Mouse (Mus musculus): ENCODE measurements around the gene Ruvbl2.
"Not testable (repeated sequence)": the region's sequence is repeated elsewhere in the genome, so short reads cannot be mapped to it uniquely, and the experiment has no call there.

DNA sequence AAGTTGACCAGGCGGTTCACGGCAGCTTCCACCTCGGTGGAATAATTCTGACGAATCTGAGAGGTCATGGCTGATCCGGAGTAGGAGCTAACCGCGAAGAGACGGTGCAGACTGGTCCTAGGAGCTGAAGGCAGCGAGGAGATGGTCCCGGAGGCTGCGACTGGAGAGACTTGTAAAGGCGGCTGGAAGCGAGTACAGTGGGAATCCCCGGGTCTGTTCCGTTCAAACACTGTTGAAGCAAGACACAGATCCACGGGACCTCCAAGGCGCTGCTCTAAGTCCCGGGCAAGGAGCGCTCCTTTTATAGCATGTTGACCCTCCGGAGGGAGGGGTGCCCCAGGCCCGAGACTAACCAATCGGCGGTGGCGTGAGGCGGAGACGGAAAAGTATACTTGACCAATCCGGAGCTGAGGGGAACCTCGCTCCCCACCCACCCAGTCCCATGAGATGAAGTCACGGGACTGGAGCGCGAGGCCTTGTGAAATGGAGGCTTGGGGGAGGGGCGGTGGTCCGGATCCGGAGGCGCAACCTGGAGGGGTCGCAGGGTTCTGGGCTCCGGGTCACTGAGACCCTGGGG, 21.8 kb upstream of the Ruvbl2 start, which contains the start of gene Ftl1:
- TF ChIP-seq POLR2A (IDR thresholded peaks at IDR 0.05; ENCODE audit: borderline replicate concordance, extremely low read depth, insufficient read depth, insufficient read length, poor library complexity, severe bottlenecking): peak; percentile 75; the same call in 1 of the 2 replicates
- TF ChIP-seq CTCF (IDR thresholded peaks at IDR 0.05; ENCODE audit: borderline replicate concordance, extremely low read depth, insufficient read depth, insufficient read length): not testable (repeated sequence)
